Mouse (Mus musculus) spleen, postnatal 14 days (tissue): ENCODE results near the gene Pex3.
A peak's percentile ranks its signal among the peaks of the same experiment; 100 is the strongest.
"Not testable (repeated sequence)": the region's sequence is repeated elsewhere in the genome, so short reads cannot be mapped to it uniquely, and the experiment has no call there.

Source experiments
- DNase-seq, 2 experiments: peaks; one replicate each; pipeline ENCODE4 v3.0.0; 2021 to 2022; ENCODE audit warnings: low spot score in 2 of 2

The Pex3 gene

DNA sequence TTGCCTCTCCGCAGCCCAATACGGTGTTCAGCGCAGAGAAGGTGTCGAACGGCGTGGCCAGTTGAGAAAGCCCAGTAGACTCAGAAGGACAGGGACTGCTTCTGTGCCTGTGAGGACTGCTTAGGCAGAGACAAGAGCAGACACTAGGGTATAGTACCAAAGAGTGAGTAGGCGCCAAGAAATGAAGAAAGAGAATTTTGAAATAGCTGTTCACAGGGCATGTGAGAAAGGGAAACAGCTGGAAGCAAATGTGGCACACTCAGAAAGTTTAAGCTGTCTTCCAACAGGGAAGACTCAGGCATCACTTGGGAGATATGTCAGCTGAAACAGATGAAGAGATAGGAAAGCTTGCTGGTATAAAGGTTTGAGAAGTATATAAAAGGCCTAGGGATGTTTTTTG lies 16.2 kb downstream of the Pex3 start:
- DNase-seq, result no peak

DNA sequence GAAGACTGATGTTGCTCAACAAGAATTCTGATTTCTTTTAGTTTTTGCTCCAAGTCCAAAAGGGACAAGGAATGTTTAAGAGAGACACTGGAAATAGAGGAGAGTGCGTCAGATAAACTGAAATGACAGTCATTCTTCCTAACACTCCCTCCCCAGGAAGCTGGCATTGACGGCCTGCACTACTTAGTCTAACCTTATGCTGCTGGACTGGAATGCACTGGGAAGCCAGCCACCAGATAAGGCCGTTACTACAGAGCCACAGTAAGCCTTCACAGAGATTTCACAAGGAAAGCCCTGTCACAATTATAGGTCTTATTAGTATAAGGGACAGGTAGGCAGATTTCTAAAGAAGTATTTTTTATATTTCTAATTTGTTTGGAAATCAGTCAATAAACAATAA lies 18.2 kb downstream of the Pex3 start:
- no peak for DNase-seq

DNA sequence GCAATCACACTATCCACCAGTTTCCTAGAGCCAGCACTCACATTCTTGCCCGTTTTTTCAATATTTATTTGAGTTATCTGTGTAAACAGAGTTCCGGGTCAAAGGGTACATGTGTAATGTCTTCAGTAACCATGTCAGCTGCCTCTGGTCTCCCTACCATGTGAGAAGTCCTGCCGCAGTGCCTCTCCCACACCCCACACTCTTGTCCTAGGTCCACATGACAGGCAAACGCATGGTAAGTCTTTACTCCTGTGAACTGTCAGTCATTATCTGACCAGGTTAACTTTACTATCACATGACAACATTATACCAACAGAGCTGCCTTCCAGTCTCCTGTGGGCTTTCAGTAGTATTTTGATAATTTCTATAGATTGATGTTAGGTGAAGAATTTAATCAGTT lies 24.8 kb downstream of the Pex3 start:
- DNase-seq, result no peak

DNA sequence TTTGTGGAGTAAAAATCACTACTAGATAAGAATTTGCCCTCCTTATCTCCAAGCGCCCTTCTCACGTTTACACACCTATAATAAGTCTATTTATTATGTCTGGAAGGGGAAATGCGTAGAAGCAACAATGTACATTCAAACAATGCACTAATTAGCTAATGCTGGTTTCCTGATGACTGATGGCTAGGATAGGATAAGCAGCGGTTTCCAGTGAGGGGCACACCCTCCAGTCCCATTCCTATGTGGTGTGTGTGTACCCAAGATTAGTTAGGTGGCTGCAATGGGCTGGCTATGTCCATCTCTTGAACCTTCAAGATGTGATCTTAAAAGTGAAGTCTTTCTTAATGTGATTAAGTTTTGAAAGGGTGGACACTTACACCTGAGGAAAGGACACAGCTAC lies 31.1 kb downstream of the Pex3 start:
- no peak for DNase-seq

DNA sequence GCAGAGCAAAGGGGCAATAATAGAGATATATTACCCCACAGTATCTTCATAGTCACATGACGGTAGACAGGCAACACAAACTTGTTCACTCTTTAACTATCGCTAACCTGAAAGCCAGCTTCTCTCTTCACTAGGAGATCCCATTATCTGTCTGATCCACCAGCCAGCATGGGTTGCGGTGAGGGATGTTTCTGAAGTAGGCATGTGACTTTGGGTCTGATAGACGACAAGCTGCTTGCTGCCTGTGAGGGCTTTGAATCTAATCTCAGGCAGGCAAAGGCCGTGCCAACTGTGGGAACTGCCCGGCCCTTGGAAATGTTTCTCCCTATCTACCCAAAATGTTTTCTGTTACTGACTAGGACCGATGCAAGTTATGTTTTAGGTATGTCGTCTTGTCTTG lies 50.6 kb downstream of the Pex3 start:
- no peak for DNase-seq

DNA sequence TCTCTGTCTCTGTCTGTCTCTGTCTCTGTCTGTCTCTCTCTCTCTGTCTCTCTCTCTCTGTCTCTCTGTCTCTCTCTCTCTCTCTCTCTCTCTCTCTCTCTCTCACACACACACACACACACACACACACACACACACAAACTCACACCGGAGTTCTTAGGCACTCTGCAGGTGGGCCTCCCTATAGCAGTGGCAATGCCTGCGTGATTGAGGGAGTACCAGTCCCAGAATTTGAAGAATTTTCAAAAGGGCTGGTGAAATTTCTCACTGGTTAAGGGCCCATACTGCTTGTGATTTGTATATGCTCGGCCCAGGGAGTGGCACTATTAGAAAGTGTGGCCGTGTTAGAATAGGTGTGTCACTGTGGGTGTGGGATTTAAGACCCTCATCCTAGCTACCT lies 51.4 kb downstream of the Pex3 start:
- DNase-seq, result not testable (repeated sequence)

DNA sequence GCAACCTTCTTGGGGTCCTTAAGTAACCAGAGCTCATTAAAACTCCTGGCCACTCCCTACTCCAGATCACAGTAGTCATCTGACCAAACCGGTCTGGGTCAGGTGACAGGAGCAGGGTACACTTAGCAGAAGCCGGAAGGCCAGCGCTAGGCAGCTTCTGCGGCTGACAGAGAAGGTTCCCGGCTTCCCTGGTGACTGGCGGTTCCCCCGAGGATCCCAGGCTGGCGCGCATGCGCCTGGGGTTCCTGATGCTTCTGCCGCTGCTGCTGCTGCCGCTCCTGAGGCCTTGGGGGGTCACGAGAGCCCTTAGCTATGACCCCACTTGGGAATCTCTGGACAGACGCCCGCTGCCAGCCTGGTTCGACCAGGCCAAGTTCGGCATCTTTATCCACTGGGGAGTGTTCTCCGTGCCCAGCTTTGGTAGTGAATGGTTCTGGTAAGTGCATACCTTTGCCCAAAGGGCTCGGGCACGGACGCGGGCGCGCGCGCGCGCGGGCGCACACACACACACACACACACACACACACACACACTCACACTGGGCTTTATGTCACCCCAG lies 51.9 kb downstream of the Pex3 start:
- peak; percentile 62 to 67 for DNase-seq

DNA sequence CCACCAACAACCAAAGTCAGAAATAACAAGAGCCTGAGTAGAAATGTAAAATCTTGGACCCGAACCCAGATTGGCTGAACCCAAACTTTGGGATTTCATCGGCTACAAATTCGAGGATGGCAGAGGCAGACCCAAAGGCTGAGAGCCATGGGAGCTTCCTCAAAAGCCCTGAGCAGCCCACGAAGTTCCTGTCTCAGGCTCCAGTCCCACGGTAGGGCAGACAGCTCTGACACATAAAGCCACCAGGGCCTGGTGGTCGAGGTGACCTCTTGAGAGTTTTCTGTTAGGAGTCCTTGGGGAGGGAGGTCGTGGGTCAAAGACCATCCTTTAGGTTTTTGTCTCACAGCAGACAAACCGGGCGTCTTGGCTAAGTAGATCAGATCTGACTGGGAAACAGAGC lies 52.5 kb downstream of the Pex3 start:
- no peak for DNase-seq

DNA sequence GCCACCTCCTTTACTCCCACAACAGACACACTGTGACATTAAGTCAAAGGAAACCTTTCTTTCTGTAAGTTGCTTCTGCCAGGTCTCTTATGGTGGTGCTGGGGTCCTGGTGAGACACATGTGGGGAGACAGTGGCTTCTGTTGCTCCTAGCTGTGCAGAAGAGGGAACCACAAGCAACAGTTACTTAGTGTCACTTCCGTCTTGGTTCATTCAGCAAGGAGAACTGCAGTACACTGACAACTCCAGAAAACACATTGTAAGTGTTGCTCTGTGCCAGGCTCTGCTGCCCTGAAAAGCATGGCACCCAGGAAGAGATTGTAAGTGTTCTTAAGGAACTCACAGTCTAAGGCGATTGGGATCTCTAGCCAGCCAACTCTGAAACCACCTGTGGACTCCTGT lies 53.6 kb downstream of the Pex3 start, which contains the start of gene Fuca2:
Gene Fuca2 (plus strand): TSS at position 210 of the 400 bp plus-strand sequence.
- DNase-seq, result no peak

DNA sequence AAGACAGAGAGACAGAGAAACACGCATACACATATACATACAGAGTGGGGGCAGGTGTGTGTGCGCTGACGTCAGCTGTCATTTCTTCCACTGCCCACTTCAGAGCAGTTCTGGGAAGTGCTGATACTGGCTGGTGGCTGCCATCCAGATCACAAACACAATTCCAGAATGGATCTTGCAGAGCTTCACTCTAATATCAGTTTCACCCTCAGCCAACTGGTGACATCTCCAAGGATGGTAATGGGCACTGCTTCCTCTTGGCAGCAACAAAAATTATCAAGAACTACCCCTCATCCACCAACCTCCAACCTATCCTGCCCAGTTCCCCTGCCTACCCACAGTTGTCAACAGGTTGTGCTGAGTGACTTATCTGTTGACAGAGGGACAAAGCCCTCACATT lies 56.6 kb downstream of the Pex3 start:
- no peak for DNase-seq

DNA sequence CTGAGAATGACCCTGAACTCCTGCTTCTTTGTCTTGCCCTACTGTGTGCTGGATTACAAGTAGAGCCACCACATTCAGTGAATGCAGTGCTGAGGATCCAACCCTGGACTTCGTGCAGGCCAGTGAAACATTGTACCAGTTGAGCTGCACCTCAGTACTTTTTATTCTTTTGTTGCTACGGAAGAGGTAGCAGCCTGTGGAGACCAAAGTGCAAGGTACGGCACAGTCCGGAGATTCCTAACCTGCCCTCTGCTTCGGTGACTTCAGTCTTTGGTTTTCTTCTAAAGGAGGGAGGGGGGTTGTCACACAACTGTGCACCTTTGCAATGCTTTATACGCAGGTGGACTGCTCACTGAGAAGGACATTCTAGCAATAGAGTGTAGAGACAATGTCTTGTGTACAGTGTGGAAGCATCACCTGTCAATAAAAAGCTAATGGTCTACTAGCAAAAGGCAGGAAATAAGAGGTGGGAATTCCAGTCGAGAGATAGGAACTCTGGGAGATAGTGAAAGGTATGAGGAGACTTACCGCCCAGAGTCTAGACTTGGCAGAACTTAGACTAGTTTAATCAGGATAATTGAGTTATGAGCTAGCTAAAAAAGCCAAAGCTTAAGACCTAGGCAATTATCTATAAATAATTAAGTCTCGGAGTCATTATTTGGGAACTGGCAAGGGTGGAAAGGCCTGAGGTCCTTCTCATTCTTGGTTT lies 58.8 kb downstream of the Pex3 start:
- DNase-seq, result no peak

DNA sequence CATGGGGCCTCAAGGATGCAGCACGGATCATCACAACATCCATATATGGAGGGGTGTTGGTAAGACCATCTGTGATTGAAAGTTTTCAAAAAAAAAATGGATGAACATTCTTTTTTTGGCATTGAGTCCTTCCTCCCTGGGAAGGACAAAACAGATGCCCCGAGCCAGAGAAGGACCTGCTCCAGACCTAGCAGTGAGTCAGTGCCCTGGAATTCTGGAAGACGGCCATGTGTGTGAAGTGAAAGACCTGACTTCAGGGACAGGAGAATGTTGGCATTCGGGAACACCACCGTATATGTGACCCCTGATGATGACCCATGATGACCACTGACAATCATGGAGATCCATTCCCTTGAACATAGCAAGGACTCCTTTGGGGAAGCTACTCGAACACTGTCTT lies 63.3 kb downstream of the Pex3 start:
- DNase-seq, result no peak

DNA sequence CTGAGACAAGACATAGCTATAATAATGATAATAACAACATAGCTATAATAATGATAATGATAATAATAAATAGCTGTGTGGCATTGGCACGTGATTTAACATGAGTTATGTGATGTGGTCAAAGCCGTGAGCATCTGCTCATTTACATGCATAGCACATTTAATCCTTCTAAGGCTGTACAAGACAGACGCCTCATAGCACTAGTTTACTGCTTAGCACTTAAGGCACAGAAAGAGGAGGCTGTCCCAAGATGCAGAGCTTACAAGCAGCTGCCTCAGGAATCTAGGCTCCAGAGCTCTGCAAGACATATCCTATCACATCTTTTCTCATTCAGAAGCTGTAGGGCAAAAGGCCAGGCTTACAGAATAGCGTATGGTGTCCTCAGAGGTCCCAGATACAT lies 67.0 kb downstream of the Pex3 start:
- DNase-seq, result no peak

DNA sequence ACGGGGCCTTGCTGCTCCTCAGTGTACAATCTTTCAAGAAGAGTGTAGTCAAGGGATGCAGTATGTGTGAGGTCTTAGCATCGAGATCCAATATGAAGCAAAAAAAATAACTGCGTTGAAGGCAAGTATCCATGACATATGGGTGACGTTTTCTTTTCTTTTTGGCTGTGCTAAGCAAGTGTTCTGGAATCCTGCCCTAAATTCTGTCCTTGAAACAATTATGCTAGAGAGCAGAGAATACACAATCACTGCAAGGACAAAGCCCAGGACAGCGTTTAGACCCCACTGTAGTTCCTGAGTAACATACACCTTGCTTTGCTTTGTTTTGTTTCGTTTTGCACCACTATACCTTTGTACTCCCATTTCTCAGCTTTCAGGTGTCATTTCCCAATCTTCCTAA lies 73.6 kb downstream of the Pex3 start:
- DNase-seq, result no peak

DNA sequence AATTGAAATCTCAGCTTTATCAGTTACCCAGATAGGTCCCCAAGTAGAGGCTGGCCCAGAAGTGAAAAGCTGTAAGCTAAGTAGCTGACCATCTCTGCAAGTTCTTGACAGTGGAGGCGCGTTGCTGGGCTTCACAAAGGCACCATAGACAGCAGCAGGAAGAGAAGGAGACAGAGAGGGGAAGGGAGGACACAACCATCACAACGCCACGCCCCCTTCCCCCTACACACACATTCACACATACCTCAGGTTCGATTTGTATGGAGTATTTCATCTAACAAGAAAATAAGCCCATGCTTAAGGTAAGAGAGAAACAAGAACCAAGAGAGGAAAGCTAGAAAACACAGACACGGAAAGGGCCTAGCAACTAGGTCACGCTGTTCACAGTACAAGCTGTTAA lies 77.8 kb downstream of the Pex3 start:
- DNase-seq, result no peak

DNA sequence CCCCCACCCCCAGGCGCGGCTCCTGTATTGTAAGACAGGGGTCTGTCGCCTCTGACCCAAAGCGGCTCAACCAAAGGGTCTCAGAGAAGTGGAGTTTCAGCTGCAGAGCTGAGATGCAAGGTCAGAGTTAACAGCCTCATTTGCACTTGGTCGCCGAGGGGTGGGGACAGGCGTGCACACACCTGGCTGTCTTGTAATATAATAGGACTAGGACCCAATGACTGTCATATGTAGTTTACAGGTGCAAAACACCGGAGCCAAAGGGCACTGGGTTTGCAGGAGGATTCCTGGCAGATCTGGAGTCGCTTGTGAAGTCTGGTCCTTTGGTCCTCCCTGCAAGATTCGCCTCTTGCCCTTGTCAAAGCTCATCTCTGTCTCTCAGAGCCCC lies 78.4 kb downstream of the Pex3 start:
- DNase-seq, result no peak
